Mouse (Mus musculus) olfactory bulb, adult 2 months (tissue): Measurements from ENCODE around the gene Lmna. TPM values are rescaled to one million over a fixed set of nuclear protein-coding genes. Genes with fewer than 3 reads are reported as not detected.

ENCODE experiments used
- H3K27ac ChIP-seq: fragments of 200-500 bp; 2 replicates; pipeline ENCODE4 v1.5.1; 2012; ENCODE audit warnings: low read depth, low read length; ENCODE audit not compliant: insufficient read depth
- H3K4me1 ChIP-seq: fragments of 200-500 bp; 2 replicates; pipeline ENCODE4 v1.6.1; 2012; ENCODE audit warnings: low read length; ENCODE audit not compliant: control insufficient read depth, insufficient read depth
- H3K4me3 ChIP-seq: fragments of 200-500 bp; 2 replicates; pipeline ENCODE4 v1.5.1; 2012; ENCODE audit warnings: mild to moderate bottlenecking, low read depth, low read length, moderate library complexity; ENCODE audit not compliant: insufficient read depth
- CTCF ChIP-seq: fragments of 200-500 bp; IDR thresholded peaks from 2 replicates; pipeline ENCODE4 v1.5.1; 2012; ENCODE audit warnings: low read depth, mild to moderate bottlenecking, low read length, moderate library complexity; ENCODE audit not compliant: insufficient read depth
- POLR2A ChIP-seq: fragments of 200-500 bp; IDR thresholded peaks from 2 replicates; pipeline ENCODE4 v1.6.1; 2012; ENCODE audit warnings: mild to moderate bottlenecking, low read depth, low read length, moderate library complexity; ENCODE audit not compliant: insufficient read depth
- WGBS: fragments of 180-500 bp; shearing (Covaris S2); methylation state at CpG from one replicate; pipeline ENCODE4 v1.1.7; 2018; 5-methylcytosine and 5-hydroxymethylcytosine counted together
- polyA plus RNA-seq: library from polyadenylated mRNA; stranded (reverse); fragments of >200 nt; gene quantifications from 2 replicates; pipeline ENCODE4 v1.2.4, GENCODE M21; 2012; ENCODE audit warnings: low replicate concordance; ENCODE audit not compliant: missing spikeins, insufficient read depth, insufficient read length

Gene Lmna
- polyA plus RNA-seq, 1 experiment = not detected

- Histone ChIP-seq H3K4me3 (no peak overlapping the region), H3K4me1 (peaks cover 19% of the 10 kb centered on the region), H3K27ac (no peak overlapping the region)
- 86% methylated on average over 10 of the region's 10 CpGs for WGBS
- no peak for TF ChIP-seq POLR2A
- TF ChIP-seq CTCF = no peak
Measured at GRCm38 (mm10) chr3:88437454-88437853, 72.3 kb downstream of the Lmna start.

- WGBS = 29% methylated on average over 29 of the region's 29 CpGs
- no peak overlapping the region for H3K27ac ChIP-seq
- TF ChIP-seq CTCF (no peak), POLR2A (no peak)
Measured at GRCm38 (mm10) chr3:88436395-88437201, 73.2 kb downstream of the Lmna start.

GRCm38 (mm10) chr3:88435515-88435914, 74.2 kb downstream of the Lmna start:
- WGBS = 42% methylated on average over 10 of the region's 10 CpGs
- TF ChIP-seq POLR2A = no peak
- no peak for TF ChIP-seq CTCF
- Histone ChIP-seq H3K4me3 (no peak overlapping the region), H3K27ac (no peak overlapping the region), H3K4me1 (peaks cover 13% of the 10 kb centered on the region)

More at GRCm38 (mm10) chr3:88436395-88437201, 73.2 kb downstream of the Lmna start:
- no peak overlapping the region for H3K4me3 ChIP-seq
- H3K4me1 ChIP-seq = peaks cover 19% of the 10 kb centered on the region

Other genes with a start within 250 kb of the Lmna start
- not detected in 2 replicates for gene Gm38392, start 222.7 kb downstream of the Lmna start, polyA plus RNA-seq
- not detected in 2 replicates for gene Tsacc, start 213.0 kb downstream of the Lmna start, polyA plus RNA-seq
- 179 TPM in 1 of 2 replicates, not detected in the other for gene Cct3, start 212.8 kb downstream of the Lmna start, polyA plus RNA-seq
- gene Glmp, start 184.9 kb downstream of the Lmna start, polyA plus RNA-seq = not detected in 2 replicates
- not detected in 2 replicates for gene Tmem79, start 173.8 kb downstream of the Lmna start, polyA plus RNA-seq
- gene Smg5, start 173.7 kb downstream of the Lmna start, polyA plus RNA-seq = not detected in 2 replicates
- gene Paqr6, start 145.4 kb downstream of the Lmna start, polyA plus RNA-seq = not detected in 2 replicates
- gene Bglap3, start 137.2 kb downstream of the Lmna start, polyA plus RNA-seq = not detected in 2 replicates
- not detected in 2 replicates for gene Bglap2, start 131.3 kb downstream of the Lmna start, polyA plus RNA-seq
- not detected in 2 replicates for gene Bglap, start 125.5 kb downstream of the Lmna start, polyA plus RNA-seq
- gene Pmf1, start 99.6 kb downstream of the Lmna start, polyA plus RNA-seq = not detected in 2 replicates
- not detected in 2 replicates for gene Slc25a44, start 84.8 kb downstream of the Lmna start, polyA plus RNA-seq
- gene Sema4a, start 48.8 kb downstream of the Lmna start, polyA plus RNA-seq = not detected in 2 replicates
- gene Mex3a, start 22.4 kb upstream of the Lmna start, polyA plus RNA-seq = not detected in 2 replicates
- not detected in 2 replicates for gene Rab25, start 38.3 kb upstream of the Lmna start, polyA plus RNA-seq
- 853 TPM in 1 of 2 replicates, not detected in the other for gene Lamtor2, start 43.1 kb upstream of the Lmna start, polyA plus RNA-seq
- gene Ubqln4, start 43.8 kb upstream of the Lmna start, polyA plus RNA-seq = 138 TPM in 1 of 2 replicates, not detected in the other
- gene Ssr2, start 65.9 kb upstream of the Lmna start, polyA plus RNA-seq = not detected in 2 replicates
- gene Arhgef2, start 96.0 kb upstream of the Lmna start, polyA plus RNA-seq = not detected in 2 replicates
- gene Rxfp4, start 143.2 kb upstream of the Lmna start, polyA plus RNA-seq = not detected in 2 replicates
- 301 TPM in 1 of 2 replicates, not detected in the other for gene Khdc4, start 175.8 kb upstream of the Lmna start, polyA plus RNA-seq
- not detected in 2 replicates for gene Rit1, start 206.9 kb upstream of the Lmna start, polyA plus RNA-seq